11 mouse cellular contexts compared by ENCODE assay signal in the genomic region with DNA sequence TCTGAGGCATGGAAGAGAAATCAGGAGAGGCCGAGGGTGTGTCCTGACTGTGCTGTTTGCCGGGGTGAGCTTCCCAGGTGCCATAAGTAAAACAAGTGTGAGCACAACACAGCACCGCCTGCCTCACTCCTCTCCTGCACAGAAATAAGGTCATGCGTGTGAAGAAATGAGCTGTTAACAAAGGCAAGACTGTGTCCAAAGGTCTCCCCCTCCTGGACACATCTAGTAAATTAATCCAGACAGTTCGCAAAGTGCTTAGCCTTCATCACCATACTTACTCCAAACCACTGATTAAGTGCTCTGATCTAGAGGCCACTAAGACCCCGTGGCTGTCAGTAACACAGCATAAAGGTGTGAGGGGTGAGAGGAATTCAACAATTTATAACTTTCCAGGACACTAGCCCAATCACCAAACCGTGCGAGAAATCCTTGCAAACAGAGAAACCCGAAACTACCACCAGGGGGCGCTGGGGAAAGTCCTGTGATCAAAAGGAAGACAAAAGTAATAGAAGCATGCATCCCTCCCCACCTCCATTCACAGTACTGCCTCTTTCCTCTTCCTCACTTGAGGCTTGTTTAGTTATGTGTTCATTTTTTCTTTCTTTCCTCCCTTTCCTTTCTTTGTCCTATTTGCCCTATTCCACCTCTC. TPM values are rescaled to one million over a fixed set of nuclear protein-coding genes. Genes with fewer than 3 reads are reported as not detected.
A peak's percentile ranks its signal among the peaks of the same experiment; 100 is the strongest.
DNase-seq lines count a peak whose midpoint lies in the region; ATAC-seq and TF ChIP-seq lines count a peak whose summit lies in the region.
"Had no signal": no experiment of that assay in that cellular context is flagged by ENCODE, and none has a peak within 500 bp of the region (broad histone marks: within the 10 kb centered on the region; RNA-seq: fewer than 3 reads in every experiment).

No protein-coding gene starts in this region.

- dilution Hi-C loops in CH12.LX (cut with MboI; ENCODE audit: extremely low pct_ligation_motif_present, extremely low pct_unique_long_range_greater_than_20kb, low sequenced_read_pairs), result no loop called here

- H3K4me3 ChIP-seq in intestine, postnatal 0 days (ENCODE audit: low read depth, low read length), result no peak overlapping the region
- H3K4me3 ChIP-seq in intestine, embryonic 15.5 days (replicated peaks), result no peak overlapping the region
- no peak overlapping the region for H3K4me3 ChIP-seq in CH12.LX (replicated peaks in 1 of 3; ENCODE audit: low read depth in 2 of 3, low read length in 2 of 3, poor library complexity in 1 of 3)
- H3K4me3 ChIP-seq: myocyte had no signal

- 60% methylated on average over 10 of the region's 10 CpGs for WGBS in intestine, postnatal 0 days
- 59% methylated on average over 10 of the region's 10 CpGs for WGBS in intestine, embryonic 15.5 days

- H3K9me3 ChIP-seq in intestine, postnatal 0 days (ENCODE audit: control insufficient read depth), result no peaks in the 10 kb centered on the region
- H3K9me3 ChIP-seq in intestine, embryonic 15.5 days, result no peaks in the 10 kb centered on the region
- no peaks in the 10 kb centered on the region for H3K9me3 ChIP-seq in CH12.LX (replicated peaks; ENCODE audit: low read length)

- no peaks in the 10 kb centered on the region for H3K36me3 ChIP-seq in intestine, postnatal 0 days (ENCODE audit: control insufficient read depth, insufficient read depth)
- H3K36me3 ChIP-seq in intestine, embryonic 15.5 days, result no peaks in the 10 kb centered on the region
- H3K36me3 ChIP-seq in CH12.LX (replicated peaks in 1 of 2; ENCODE audit: control insufficient read depth in 1 of 2, insufficient read depth in 1 of 2, low read length in 1 of 2), result no peaks in the 10 kb centered on the region

- TF ChIP-seq CTCF in intestine, postnatal 0 days (IDR thresholded peaks at IDR 0.05; ENCODE audit: low read depth), result peak; percentile 52
- TF ChIP-seq CTCF in CH12.LX (conservative IDR thresholded peaks at IDR 0.05 in 1 of 2, IDR thresholded peaks at IDR 0.05 in 1 of 2; ENCODE audit: low read depth in 2 of 2, low read length in 2 of 2), result peak; percentile 36 to 45

- peak; percentile 11 for DNase-seq in 3134 (ENCODE audit: extremely low read depth, insufficient read length, low spot score)
- DNase-seq in CH12.LX (ENCODE audit: extremely low read depth), result peak; percentile 42
- peak; percentile 8 for DNase-seq in embryo, embryonic 11.5 days (ENCODE audit: low read depth, low spot score)
- DNase-seq in spleen, postnatal 36 days (ENCODE audit: low spot score in 2 of 2), result no peak
- no peak for DNase-seq in ovary, postnatal 14 days (ENCODE audit: low spot score)
- DNase-seq in ovary, postnatal 36 days (ENCODE audit: low spot score), result no peak
- DNase-seq: cerebellum, adult 11 months had no signal

- ATAC-seq in intestine, postnatal 0 days, result no peak
- ATAC-seq in intestine, embryonic 15.5 days, result no peak

- in situ Hi-C loops in CH12.LX (cut with MboI; ENCODE audit: low pct_ligation_motif_present, low pct_unique_long_range_greater_than_20kb, low sequenced_read_pairs), result no loop called here

- H3K9ac ChIP-seq in intestine, postnatal 0 days (ENCODE audit: low read depth, low read length), result no peak overlapping the region
- H3K9ac ChIP-seq in intestine, embryonic 15.5 days, result no peak overlapping the region
- H3K9ac ChIP-seq in CH12.LX (ENCODE audit: insufficient read depth, low read depth), result no peak overlapping the region

- no peaks in the 10 kb centered on the region for H3K79me2 ChIP-seq in CH12.LX (replicated peaks; ENCODE audit: control insufficient read depth, extremely low read depth, insufficient read depth, poor library complexity, severe bottlenecking)

- TF ChIP-seq POLR2A in CH12.LX (IDR thresholded peaks at IDR 0.05; ENCODE audit: low read depth, low read length), result no peak

- no peaks in the 10 kb centered on the region for H3K27me3 ChIP-seq in intestine, postnatal 0 days (replicated peaks; ENCODE audit: control insufficient read depth, insufficient read depth, low read length)
- H3K27me3 ChIP-seq in intestine, embryonic 15.5 days (replicated peaks), result no peaks in the 10 kb centered on the region
- no peaks in the 10 kb centered on the region for H3K27me3 ChIP-seq in CH12.LX (replicated peaks)

- H3K27ac ChIP-seq in intestine, postnatal 0 days (ENCODE audit: low read depth, low read length), result no peak overlapping the region
- no peak overlapping the region for H3K27ac ChIP-seq in intestine, embryonic 15.5 days
- no peak overlapping the region for H3K27ac ChIP-seq in CH12.LX (ENCODE audit: insufficient read depth, low read depth)

- H3K4me2 ChIP-seq in intestine, postnatal 0 days (replicated peaks; ENCODE audit: low read depth), result no peak overlapping the region
- H3K4me2 ChIP-seq in intestine, embryonic 15.5 days (replicated peaks), result no peak overlapping the region
- no peak overlapping the region for H3K4me2 ChIP-seq in CH12.LX (ENCODE audit: insufficient read depth, low read depth, poor library complexity, severe bottlenecking)

- TF ChIP-seq RAD21 in CH12.LX (IDR thresholded peaks at IDR 0.05; ENCODE audit: low read depth, low read length), result no peak

- H3K4me1 ChIP-seq in intestine, postnatal 0 days (replicated peaks; ENCODE audit: control insufficient read depth, insufficient read depth, low read length), result no peaks in the 10 kb centered on the region
- no peaks in the 10 kb centered on the region for H3K4me1 ChIP-seq in intestine, embryonic 15.5 days (replicated peaks)
- H3K4me1 ChIP-seq in CH12.LX (ENCODE audit: control insufficient read depth in 1 of 2, insufficient read depth in 2 of 2), result no peaks in the 10 kb centered on the region

- no peak for TF ChIP-seq EP300 in CH12.LX (IDR thresholded peaks at IDR 0.05; ENCODE audit: low read length)

TF ChIP-seq in CH12.LX, 34 proteins besides CTCF, POLR2A, EP300 and RAD21:
- TF ChIP-seq SMC3 (IDR thresholded peaks at IDR 0.05; ENCODE audit: low read depth, low read length) (no peak), ETS1 (conservative IDR thresholded peaks at IDR 0.05; ENCODE audit: low read depth, low read length) (no peak), USF1 (IDR thresholded peaks at IDR 0.05; ENCODE audit: low read depth, low read length) (no peak), ZKSCAN1 (IDR thresholded peaks at IDR 0.05; ENCODE audit: borderline replicate concordance, low read depth, low read length) (no peak), MAFK (IDR thresholded peaks at IDR 0.05; ENCODE audit: insufficient replicate concordance, low read length) (no peak), NRF1 (IDR thresholded peaks at IDR 0.05; ENCODE audit: low read depth, low read length) (no peak), NELFE (IDR thresholded peaks at IDR 0.05; ENCODE audit: low read depth, low read length) (no peak), IRF4 (IDR thresholded peaks at IDR 0.05; ENCODE audit: low read depth, low read length) (no peak), SIN3A (IDR thresholded peaks at IDR 0.05; ENCODE audit: low read length) (no peak), USF2 (conservative IDR thresholded peaks at IDR 0.05; ENCODE audit: low read depth, low read length) (no peak), GABPA (IDR thresholded peaks at IDR 0.05; ENCODE audit: insufficient replicate concordance, low read depth, low read length) (no peak), HCFC1 (IDR thresholded peaks at IDR 0.05; ENCODE audit: low read depth, low read length) (no peak), POLR2AphosphoS2 (IDR thresholded peaks at IDR 0.05; ENCODE audit: low read depth, low read length) (no peak), ZNF384 (IDR thresholded peaks at IDR 0.05; ENCODE audit: low read depth, low read length) (no peak), MXI1 (IDR thresholded peaks at IDR 0.05; ENCODE audit: low read depth, low read length) (no peak), MYC (IDR thresholded peaks at IDR 0.05; ENCODE audit: low read depth, low read length) (no peak), ZMIZ1 (IDR thresholded peaks at IDR 0.05; ENCODE audit: low read depth, low read length) (no peak)

RNA-seq across cellular contexts. Expression of a gene that starts 15.7 kb away (rescaled TPM):
- not detected in 2 replicates for polyA plus RNA-seq in intestine, postnatal 0 days (2015; fragmentation: Nextera tagmentation; extraction: Ambion mirVana)
- not detected in 2 replicates for polyA plus RNA-seq in intestine, embryonic 15.5 days (2015; fragmentation: Nextera tagmentation; extraction: Ambion mirVana)
- total RNA-seq in CH12.LX (2012; rRNA removed) (not detected in 2 replicates), CH12.LX (2014; rRNA removed) (not detected in 2 replicates)
- polyA plus RNA-seq in CH12.LX (2012; ENCODE audit: insufficient read length, low read depth), result not detected in 2 replicates
- total RNA-seq: layer of hippocampus, adult 8-10 months had no signal
- polyA plus RNA-seq: myocyte had no signal

RNA-seq across cellular contexts. Expression of a gene that starts 34.1 kb away (rescaled TPM):
- polyA plus RNA-seq in intestine, postnatal 0 days (2015; fragmentation: Nextera tagmentation; extraction: Ambion mirVana), result not detected in 2 replicates
- not detected in 2 replicates for polyA plus RNA-seq in intestine, embryonic 15.5 days (2015; fragmentation: Nextera tagmentation; extraction: Ambion mirVana)
- total RNA-seq in CH12.LX (2012; rRNA removed), result not detected in 2 replicates
- not detected in 2 replicates for total RNA-seq in CH12.LX (2014; rRNA removed)
- not detected in 2 replicates for polyA plus RNA-seq in CH12.LX (2012; ENCODE audit: insufficient read length, low read depth)
- total RNA-seq: layer of hippocampus, adult 8-10 months had no signal
- polyA plus RNA-seq: myocyte had no signal

RNA-seq across cellular contexts. Expression of a gene that starts 37.5 kb away (rescaled TPM):
- not detected in 2 replicates for polyA plus RNA-seq in intestine, postnatal 0 days (2015; fragmentation: Nextera tagmentation; extraction: Ambion mirVana)
- polyA plus RNA-seq in intestine, embryonic 15.5 days (2015; fragmentation: Nextera tagmentation; extraction: Ambion mirVana), result not detected in 2 replicates
- total RNA-seq in CH12.LX (2012; rRNA removed), result not detected in 2 replicates
- not detected in 2 replicates for total RNA-seq in CH12.LX (2014; rRNA removed)
- not detected in 2 replicates for polyA plus RNA-seq in CH12.LX (2012; ENCODE audit: insufficient read length, low read depth)
- total RNA-seq: layer of hippocampus, adult 8-10 months had no signal

Comparison
In these comparisons a context has a peak if more than half of its experiments do, and no peak if none do; other contexts are left out.
1. DNase-seq: peak in 3134 (single experiment), CH12.LX (single experiment) and embryo, embryonic 11.5 days (single experiment); none in spleen, postnatal 36 days (0 of 2), ovary, postnatal 14 days (single experiment) and ovary, postnatal 36 days (single experiment).